Mouse (Mus musculus): ENCODE measurements around the gene Cyfip2.

Gene Cyfip2

GRCm38 (mm10) chr11:46312523-46313035 lies at the start of gene Cyfip2:
Cyfip2 (minus strand) TSS chr11:46312859.
- DNase-seq (ENCODE audit: low spot score) = no peak

GRCm38 (mm10) chr11:46360991-46361665 lies 48.5 kb upstream of the Cyfip2 start:
- no peak for DNase-seq (ENCODE audit: low spot score)

DNA sequence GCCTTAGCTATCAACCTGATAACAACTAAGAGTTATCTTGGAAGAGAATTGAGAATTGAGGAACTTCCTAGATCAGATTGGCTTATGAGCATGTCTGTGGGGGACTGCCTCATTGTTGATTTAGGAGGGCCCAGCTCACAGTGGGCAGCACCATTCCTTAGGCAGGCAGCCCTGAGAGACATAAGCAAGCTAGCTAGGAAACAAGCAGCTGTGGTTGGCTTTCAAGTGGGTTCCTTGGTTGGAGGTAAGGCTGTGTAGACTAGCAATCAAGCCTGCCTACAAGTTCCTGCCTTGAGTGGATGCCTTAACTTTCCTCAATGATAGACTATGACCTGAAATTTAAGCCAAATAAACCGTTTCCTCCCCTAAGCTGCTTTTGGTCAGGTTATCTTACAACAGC lies 45.7 kb upstream of the Cyfip2 start:
- no peak for DNase-seq (ENCODE audit: low spot score)

- DNase-seq (ENCODE audit: low spot score) = no peak
Observed at GRCm38 (mm10) chr11:46349681-46350410, 37.2 kb upstream of the Cyfip2 start.

- no peak for DNase-seq (ENCODE audit: low spot score)
Observed at GRCm38 (mm10) chr11:46348416-46348815, 35.8 kb upstream of the Cyfip2 start.

- DNase-seq (ENCODE audit: low spot score) = no peak
Observed at GRCm38 (mm10) chr11:46347756-46348155, 35.1 kb upstream of the Cyfip2 start.

DNA sequence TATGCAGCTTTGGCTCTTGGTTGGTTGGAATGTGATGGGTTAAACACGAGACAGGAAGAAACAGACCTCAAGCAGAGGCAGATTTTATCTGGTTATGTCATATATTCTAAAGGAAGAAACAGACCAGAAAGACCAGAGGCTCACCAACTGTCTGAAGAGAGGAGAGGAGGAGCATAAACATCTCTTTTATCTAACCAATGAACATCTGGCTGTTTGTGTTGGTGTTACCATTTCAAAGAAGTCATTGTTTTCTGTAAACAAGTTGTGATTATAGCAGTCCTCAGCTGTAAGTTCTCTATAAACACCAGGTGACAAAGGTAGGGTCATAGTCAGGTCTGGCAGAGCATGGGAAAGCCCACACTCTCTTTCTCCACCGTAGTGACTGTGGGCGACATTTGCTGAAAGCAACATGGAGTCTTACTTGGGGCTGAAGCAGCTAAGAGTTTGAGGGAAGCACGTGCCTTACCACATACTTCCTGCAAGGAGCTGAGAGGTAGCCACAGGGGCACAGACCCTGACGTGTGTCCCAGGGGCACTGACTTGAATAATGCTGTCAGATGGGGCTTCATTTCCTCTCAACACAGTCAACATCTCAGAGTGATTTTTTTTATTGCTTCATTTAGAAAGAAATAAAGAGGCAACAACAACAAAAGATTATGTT lies 31.4 kb upstream of the Cyfip2 start:
- DNase-seq (ENCODE audit: low spot score) = no peak

DNA sequence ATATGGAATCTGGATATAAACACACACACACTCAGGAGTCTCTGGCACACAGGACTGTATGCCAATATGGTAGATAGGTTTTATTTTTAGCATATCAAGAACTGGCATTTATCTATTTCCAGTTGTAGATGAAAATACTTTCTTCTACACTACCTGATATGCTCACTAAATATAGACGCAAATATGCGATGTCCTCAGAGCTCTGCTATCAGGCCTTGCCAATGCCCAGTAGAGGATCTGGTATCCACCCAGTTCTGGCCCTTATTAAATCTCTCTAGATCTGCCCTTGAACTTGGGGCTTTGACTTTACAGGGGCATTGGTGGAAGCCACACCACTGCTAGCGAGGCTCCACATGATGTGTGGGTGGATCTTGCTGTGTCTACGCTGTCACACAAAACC lies 29.3 kb upstream of the Cyfip2 start:
- no peak for DNase-seq (ENCODE audit: low spot score)

- no peak for DNase-seq (ENCODE audit: low spot score)
Observed at GRCm38 (mm10) chr11:46336020-46336419, 23.4 kb upstream of the Cyfip2 start.

DNA sequence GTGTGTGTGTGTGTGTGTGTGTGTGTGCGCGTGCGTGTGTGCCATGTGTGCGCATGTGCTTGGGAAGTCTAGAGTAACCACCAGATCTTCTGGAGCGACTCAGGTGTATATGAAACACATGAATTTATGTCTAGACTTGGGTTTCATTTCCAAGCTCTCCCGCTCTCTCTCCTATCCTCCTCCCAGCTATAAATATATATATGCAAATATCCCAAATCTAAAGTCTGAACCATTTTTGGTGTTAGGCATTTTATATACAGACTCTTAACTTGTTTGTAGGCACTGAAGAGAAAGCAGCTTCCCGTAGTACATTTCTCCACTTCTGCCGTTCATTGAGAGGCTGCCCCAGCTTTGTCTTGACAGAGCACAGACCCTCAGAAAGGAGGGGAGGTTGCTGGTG lies 19.6 kb upstream of the Cyfip2 start:
- no peak for DNase-seq (ENCODE audit: low spot score)

DNA sequence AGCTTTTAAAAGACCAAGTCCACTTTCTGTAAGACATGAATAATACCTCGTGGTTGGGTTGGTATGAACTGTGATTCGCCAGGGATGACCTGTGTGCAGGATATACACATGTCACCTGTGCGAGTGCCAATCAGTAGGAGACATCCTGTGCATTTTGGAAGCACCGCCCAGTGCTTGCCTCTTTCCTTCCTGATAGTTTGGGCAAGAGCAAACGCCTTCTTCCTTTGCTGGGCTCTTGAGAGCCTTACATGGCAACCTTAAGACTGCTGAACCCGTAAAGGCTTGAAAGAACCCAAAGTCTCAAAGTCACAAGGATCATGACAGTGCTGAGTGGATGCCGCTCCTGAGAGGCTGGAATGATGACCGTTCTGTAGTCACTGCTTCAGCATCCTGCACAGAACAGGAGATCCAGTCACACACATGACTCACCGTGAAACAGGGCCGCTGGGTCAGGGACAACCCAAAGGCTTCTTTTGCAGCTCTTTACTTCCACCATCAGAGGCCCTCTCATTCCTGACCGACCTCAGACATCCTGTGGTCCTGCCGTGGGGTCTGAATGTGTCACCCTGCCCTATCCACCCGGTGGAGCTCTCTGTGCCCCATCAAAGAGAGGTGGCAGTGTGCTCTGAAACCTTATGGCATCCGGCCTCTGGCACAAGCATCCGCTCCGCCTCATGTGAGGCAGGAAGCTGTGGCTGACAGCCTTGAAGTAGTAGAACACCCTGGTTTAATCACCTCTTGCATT lies 13.8 kb upstream of the Cyfip2 start:
- no peak for DNase-seq (ENCODE audit: low spot score)

GRCm38 (mm10) chr11:46321559-46321958 lies 8.9 kb upstream of the Cyfip2 start:
- no peak for DNase-seq (ENCODE audit: low spot score)

- no peak for DNase-seq (ENCODE audit: low spot score)
Observed at GRCm38 (mm10) chr11:46314534-46314933, 1.9 kb upstream of the Cyfip2 start.

DNA sequence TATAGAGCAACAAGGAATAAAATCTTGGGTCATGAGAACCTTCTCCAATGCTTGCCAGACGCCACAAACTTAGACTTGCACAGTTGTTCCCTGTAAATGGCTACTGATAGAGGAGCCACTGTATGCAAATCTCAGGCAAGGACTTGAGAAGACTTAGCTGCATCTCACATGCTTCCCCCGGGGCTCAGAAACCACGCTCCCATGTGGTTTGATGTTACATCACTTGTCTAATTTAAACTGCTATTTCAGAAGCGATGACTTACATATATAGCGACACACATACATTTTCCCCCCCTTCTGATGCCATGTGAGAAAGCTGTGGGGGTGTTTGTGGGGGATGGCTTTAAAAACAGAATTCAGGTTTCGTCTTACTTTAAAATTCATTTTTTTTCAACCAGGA lies 1.2 kb upstream of the Cyfip2 start:
- DNase-seq (ENCODE audit: low spot score) = no peak

- peak; percentile 48 for DNase-seq (ENCODE audit: low spot score)
Observed at GRCm38 (mm10) chr11:46311703-46312522, 746 bp downstream of the Cyfip2 start.

DNA sequence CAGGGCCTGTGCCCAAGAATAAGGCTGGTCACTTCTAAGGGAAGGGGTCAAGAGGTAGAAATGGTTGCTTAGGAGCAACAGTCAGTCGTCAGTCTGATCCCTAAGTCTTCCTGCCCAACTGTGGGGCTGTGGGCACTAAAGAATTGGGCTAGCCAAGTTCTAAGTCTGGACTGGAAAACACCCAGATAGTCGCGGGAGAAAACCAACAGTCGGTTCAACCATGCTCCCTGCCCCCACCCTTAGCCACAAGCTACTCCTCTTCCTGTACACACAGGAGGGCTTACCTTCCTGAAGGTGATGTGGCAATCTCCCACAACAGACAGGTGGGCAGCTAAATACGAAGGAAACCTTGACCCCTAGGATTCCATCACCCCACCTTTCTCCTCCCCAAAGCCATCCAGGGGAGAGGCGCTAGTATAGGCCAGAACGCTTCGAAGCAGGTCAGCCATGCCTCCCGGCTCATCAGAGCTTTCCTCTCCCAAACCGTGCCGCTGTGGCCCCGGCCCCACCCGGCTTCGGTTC lies 1.4 kb downstream of the Cyfip2 start:
- DNase-seq (ENCODE audit: low spot score) = no peak

DNA sequence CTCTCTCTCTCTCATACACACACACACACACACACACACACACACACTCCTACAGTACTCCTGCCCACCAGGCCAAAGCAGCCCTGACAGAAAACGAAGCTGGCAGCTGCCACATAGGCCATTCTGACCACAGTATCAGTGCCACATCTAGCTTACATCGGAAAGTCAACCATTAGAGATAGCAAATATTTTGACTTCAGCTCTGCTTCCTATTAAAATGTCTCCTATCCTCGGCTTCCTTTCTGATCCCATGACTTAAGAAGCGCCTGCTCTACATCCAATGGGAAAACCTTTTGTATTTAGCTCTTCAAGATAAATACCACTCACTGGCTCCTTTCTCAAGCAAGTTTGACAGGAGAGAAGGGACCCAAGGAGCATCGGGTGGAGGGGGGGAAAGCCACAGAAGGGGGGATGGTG lies 2.0 kb downstream of the Cyfip2 start:
- DNase-seq (ENCODE audit: low spot score) = no peak

DNA sequence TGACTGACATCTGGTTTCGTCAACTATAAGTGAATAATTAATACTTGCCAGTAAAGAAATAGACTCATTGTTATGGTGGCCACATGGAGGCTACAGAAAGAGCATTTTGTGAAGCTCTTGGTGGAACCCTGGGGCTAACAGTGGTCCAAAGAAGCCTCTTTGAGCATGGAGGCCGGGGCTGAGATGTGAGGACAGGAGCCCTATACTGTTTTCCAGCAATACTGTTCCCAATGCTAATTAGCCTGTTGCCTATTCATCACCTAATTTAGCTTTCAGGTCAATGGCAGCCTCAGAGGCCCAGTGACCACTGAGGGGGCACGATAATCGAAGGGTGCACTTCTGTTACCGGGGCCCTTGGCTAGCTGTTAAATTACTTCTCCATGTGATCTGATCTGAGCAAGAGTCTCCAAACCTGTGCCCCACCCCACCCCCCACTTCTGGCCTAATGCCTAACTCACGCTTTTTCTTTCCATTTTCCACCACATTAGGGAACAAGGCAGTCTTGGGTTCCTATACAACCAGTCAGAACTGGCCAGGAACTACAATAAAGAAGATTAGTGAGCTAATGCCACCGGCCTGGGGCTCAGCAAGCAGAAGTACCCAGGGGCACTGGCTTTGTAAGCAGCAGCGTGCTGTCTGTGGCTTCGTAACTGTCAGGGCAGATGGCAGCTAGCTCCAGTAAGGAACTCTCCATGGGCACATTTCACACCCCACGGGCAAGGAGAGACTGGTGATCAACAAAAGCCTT lies 2.7 kb downstream of the Cyfip2 start:
- no peak for DNase-seq (ENCODE audit: low spot score)

GRCm38 (mm10) chr11:46309111-46309741 lies 3.4 kb downstream of the Cyfip2 start:
- no peak for DNase-seq (ENCODE audit: low spot score)
